Mouse (Mus musculus): ENCODE data around the gene Ano7.
"Not testable (repeated sequence)": the region's sequence is repeated elsewhere in the genome, so short reads cannot be mapped to it uniquely, and the experiment has no call there.

- not testable (repeated sequence) for TF ChIP-seq ZNF384 (IDR thresholded peaks at IDR 0.05; ENCODE audit: low read depth, low read length); POLR2AphosphoS2 (IDR thresholded peaks at IDR 0.05; ENCODE audit: low read length); USF1 (IDR thresholded peaks at IDR 0.05; ENCODE audit: low read depth, low read length); SMC3 (IDR thresholded peaks at IDR 0.05; ENCODE audit: low read depth, low read length); SIN3A (IDR thresholded peaks at IDR 0.05; ENCODE audit: low read length)
- peak in 2 of 3 experiments; percentile 21 to 31; a peak in 2 of 6 replicates for TF ChIP-seq CTCF (IDR thresholded peaks at IDR 0.05 in 2 of 3, conservative IDR thresholded peaks at IDR 0.05 in 1 of 3; ENCODE audit: control insufficient read depth in 1 of 3, insufficient read depth in 1 of 3, low read depth in 2 of 3, low read length in 3 of 3, poor library complexity in 1 of 3, severe bottlenecking in 1 of 3)
These were observed 76.4 kb downstream of the Ano7 start for GRCm38 (mm10) chr1:93450118-93450517.

Measured in MEL (cell line).